Mouse (Mus musculus): ENCODE results near the gene Zfp629. TPM values are rescaled to one million over a fixed set of nuclear protein-coding genes. Genes with fewer than 3 reads are reported as not detected.
"Not testable (repeated sequence)": the region's sequence is repeated elsewhere in the genome, so short reads cannot be mapped to it uniquely, and the experiment has no call there.

The Zfp629 gene
- 39.9 and 42.8 TPM in 2 replicates for polyA plus RNA-seq (2016; fragmentation: Nextera tagmentation; extraction: Ambion mirVana)

DNA sequence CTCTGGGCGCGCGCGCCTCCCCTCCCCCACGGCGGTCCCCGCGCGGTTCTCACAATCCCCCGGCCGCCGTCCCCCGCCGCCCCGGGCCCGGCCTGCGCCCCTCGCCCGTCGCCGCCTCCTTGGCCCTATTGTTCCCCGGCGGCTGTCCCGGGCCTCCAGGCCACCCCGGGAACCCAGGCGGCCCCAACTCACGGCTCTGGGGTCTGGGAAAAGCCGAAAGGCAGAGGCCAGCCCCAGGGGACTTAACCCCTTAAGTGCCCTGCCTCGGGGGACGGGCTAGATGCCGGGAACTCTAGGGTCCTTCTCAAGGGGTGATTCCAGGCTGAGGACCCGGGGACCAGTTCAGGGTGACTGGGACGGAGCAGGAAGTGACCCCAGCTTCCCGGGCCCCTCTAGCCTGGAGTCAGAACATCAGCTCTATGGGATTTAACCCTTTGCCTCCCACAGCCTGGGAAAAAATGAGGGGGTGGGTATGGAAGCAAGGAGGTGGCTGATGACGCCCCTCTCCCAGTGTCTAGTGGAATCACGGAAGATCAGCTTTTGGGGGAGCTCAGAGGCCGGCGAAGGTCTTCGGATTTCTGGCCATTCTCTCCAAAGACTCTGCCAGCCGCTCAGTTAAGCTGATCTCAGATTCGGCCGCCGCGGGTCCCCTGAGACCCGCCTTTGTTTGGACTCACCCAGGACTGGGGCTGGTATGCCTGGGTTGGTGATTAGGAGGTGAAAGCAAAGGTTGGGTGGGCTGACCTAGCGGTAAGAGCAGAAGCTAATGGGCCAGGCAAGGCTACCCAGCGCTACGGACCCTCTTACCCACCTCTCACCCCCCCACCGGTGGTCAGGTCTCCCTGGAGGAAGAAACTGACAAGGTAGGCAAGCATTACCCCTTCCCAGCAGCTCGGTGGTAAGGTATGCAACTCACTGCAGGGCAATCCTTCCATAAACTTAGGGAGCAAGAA lies at the start of gene Zfp629:
Gene Zfp629 (minus strand): TSS at position 907 of the 953 bp plus-strand sequence.
- Histone ChIP-seq H3K4me1 (peaks cover 29% of the 10 kb centered on the region), H3K4me2 (replicated peaks) (peak within 1 kb of the TSS; percentile 85), H3K9me3 (no peaks in the 10 kb centered on the region), H3K9ac (replicated peaks) (peak within 1 kb of the TSS; percentile 99), H3K36me3 (peaks cover 27% of the 10 kb centered on the region), H3K4me3 (peak within 1 kb of the TSS; percentile 84), H3K27ac (replicated peaks) (peak within 1 kb of the TSS; percentile 89), H3K27me3 (no peaks in the 10 kb centered on the region)
- WGBS, result under 1% methylated on average over 47 of the region's 50 CpGs
- ATAC-seq (ENCODE audit: low FRiP score, low read depth), result peak; percentile 92

DNA sequence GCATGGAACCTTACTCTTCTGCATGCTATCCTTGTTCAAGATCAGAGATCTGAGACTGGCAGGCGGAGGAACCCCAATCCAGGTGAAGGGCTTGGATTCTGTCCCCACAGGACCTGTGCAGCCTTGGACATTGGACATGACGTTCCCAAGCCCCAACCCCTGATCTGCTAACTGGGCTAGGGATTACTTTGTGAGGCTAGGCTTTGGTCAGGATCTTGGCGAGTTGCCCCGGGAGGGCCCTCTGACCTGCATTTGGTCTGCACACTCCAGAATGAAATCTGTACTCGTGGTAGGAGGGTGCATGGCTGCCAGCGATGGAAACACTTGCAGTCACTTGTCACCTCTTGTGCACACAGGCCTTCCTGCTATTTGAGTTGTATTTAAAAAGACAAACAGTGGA lies 47.3 kb upstream of the Zfp629 start:
- WGBS, result 91% methylated on average over 6 of the region's 6 CpGs
- Histone ChIP-seq H3K27ac (replicated peaks) (no peak overlapping the region), H3K4me1 (no peaks in the 10 kb centered on the region), H3K9ac (replicated peaks) (no peak overlapping the region), H3K9me3 (no peaks in the 10 kb centered on the region), H3K27me3 (no peaks in the 10 kb centered on the region), H3K4me3 (no peak overlapping the region), H3K36me3 (peaks cover 16% of the 10 kb centered on the region), H3K4me2 (replicated peaks) (no peak overlapping the region)
- ATAC-seq (ENCODE audit: low FRiP score, low read depth), result no peak

DNA sequence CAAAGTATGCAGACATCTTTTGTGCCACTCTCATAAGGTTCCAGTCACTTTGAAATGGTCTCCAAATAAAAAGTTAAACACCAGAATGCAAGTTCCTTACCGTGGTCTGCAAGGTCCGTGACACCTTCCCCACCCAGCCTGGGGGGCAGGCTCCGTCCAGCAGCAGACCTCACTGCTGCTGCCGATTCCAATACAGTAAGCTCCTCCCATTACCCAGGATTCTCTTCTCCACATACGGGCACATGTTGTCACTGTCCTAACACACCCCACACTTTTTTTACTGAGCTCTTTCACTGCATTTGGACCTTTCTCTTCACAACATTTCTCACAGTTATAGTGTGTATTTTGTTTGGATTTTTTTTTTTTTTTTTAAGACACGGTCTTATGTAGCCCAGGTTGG lies 46.2 kb upstream of the Zfp629 start:
- Histone ChIP-seq H3K4me2 (replicated peaks) (no peak overlapping the region), H3K4me3 (no peak overlapping the region), H3K9me3 (no peaks in the 10 kb centered on the region), H3K36me3 (peaks cover 16% of the 10 kb centered on the region), H3K9ac (replicated peaks) (no peak overlapping the region), H3K27ac (replicated peaks) (no peak overlapping the region), H3K27me3 (no peaks in the 10 kb centered on the region), H3K4me1 (no peaks in the 10 kb centered on the region)
- WGBS, result 83% methylated on average over 6 of the region's 6 CpGs
- ATAC-seq (ENCODE audit: low FRiP score, low read depth), result no peak

DNA sequence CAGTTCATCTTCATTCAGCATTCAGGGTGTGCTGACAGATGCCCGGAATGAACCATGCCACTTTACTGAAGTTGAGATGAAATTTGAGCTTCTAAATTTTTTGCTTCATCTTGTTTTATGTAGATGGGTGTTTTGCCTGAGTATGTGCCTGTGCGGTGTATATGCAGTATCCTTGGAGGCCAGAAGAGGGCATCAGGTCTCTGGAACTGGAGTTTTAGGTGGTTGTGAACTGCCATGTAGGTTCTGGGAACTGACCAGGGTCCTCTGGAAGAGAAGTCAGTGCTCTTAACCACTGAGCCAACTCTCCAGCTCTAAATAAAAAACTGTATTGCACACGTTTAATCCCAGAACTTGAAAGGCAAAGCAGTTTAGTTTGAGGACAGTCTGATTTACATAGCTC lies 45.3 kb upstream of the Zfp629 start:
- no peak overlapping the region for H3K27ac ChIP-seq (replicated peaks)
- no peaks in the 10 kb centered on the region for H3K9me3 ChIP-seq
- ATAC-seq (ENCODE audit: low FRiP score, low read depth), result no peak
- no peaks in the 10 kb centered on the region for H3K4me1 ChIP-seq
- H3K27me3 ChIP-seq, result no peaks in the 10 kb centered on the region
- 81% methylated on average over 3 of the region's 3 CpGs for WGBS
- H3K9ac ChIP-seq (replicated peaks), result no peak overlapping the region
- H3K36me3 ChIP-seq, result peaks cover 8% of the 10 kb centered on the region
- H3K4me2 ChIP-seq (replicated peaks), result no peak overlapping the region
- no peak overlapping the region for H3K4me3 ChIP-seq

DNA sequence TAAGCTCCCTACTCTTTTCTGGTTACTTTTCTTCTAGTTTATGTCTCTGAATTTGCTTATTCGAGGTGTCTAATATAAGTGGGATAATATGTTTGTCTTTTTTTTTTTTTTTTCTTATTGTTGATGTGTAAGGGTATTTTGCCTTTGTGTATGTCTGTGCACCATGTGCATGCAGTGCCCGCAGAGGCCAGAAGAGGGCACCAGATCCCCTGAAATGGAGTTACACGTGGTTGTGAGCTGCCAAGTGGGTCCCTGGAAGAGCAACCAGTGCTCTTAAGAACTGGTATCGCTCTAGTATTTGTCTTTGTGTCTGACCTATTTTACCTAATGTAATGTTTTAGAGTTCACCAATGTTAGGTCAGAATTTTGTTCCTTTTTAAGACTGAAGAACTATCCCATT lies 41.3 kb upstream of the Zfp629 start:
- ATAC-seq (ENCODE audit: low FRiP score, low read depth), result no peak
- Histone ChIP-seq H3K4me3 (no peak overlapping the region), H3K9ac (replicated peaks) (no peak overlapping the region), H3K36me3 (no peaks in the 10 kb centered on the region), H3K27me3 (no peaks in the 10 kb centered on the region), H3K27ac (replicated peaks) (no peak overlapping the region), H3K9me3 (no peaks in the 10 kb centered on the region), H3K4me1 (no peaks in the 10 kb centered on the region), H3K4me2 (replicated peaks) (no peak overlapping the region)
- 37% methylated on average over 4 of the region's 4 CpGs for WGBS

DNA sequence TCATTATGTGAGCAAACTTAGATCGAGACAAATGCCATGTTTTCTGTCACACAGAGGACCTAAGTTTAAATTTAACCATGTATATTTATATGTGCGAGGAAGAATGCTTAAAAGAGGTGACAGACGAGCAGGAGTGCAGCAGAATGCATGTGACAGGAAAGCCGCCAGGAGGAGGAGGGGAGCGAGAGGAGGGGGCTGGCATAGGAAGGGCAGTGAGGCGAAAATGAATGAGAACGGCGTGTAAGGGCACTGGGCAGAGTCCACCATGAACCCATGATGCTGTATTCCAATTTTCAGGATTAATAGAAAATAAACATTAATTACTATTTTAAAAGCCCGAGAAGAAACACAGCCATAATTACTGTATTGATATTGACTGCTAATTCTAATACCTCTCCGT lies 38.7 kb upstream of the Zfp629 start:
- Histone ChIP-seq H3K27me3 (no peaks in the 10 kb centered on the region), H3K9me3 (no peaks in the 10 kb centered on the region), H3K4me1 (no peaks in the 10 kb centered on the region), H3K4me3 (no peak overlapping the region), H3K4me2 (replicated peaks) (no peak overlapping the region), H3K27ac (replicated peaks) (no peak overlapping the region), H3K9ac (replicated peaks) (no peak overlapping the region), H3K36me3 (no peaks in the 10 kb centered on the region)
- no peak for ATAC-seq (ENCODE audit: low FRiP score, low read depth)
- 81% methylated on average over 10 of the region's 10 CpGs for WGBS

DNA sequence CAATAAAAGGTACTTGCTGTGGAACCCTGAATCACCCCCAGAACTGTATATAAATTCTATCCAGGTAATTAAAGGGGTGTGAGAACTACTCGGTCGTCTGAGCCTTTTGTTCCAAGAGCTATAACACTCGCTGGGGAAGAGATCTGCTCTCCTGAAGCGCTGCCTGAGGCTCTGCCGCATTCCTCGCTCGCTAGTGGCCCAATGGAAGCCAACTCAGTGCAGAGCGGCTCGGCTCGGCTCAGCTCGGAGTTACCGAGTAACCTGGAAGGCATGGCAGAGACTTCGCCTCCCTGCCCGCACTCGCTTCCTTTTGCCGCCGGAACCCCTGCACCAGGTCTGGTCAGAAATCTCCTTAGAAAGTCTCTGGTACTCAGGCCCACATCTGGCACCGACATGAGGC lies 36.5 kb upstream of the Zfp629 start:
- H3K4me2 ChIP-seq (replicated peaks), result peak overlapping the region; percentile 5; the same call in 1 of the 2 replicates
- H3K9ac ChIP-seq (replicated peaks), result no peak overlapping the region
- H3K27me3 ChIP-seq, result no peaks in the 10 kb centered on the region
- H3K4me3 ChIP-seq, result no peak overlapping the region
- no peaks in the 10 kb centered on the region for H3K36me3 ChIP-seq
- WGBS, result 18% methylated on average over 18 of the region's 18 CpGs
- no peaks in the 10 kb centered on the region for H3K9me3 ChIP-seq
- H3K4me1 ChIP-seq, result no peaks in the 10 kb centered on the region
- H3K27ac ChIP-seq (replicated peaks), result no peak overlapping the region
- ATAC-seq (ENCODE audit: low FRiP score, low read depth), result no peak

DNA sequence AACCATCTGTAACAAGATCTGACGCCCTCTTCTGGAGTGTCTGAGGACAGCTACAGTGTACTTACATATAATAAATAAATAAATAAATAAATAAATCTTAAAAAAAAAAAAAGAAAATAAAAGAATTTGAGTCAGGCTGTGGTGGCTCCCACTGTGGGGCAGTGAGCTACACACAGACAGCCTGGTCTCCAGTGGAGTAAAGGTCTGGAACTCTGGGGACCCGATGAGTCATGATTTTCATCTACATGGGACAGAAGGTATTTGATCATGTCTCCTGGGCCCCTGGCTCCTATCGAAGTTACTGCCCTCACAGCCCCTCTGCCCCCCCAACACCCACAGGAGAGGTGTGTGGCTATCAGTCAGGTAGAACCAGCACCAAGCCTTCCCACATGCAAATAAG lies 36.0 kb upstream of the Zfp629 start:
- H3K4me3 ChIP-seq, result no peak overlapping the region
- H3K4me1 ChIP-seq, result no peaks in the 10 kb centered on the region
- H3K27ac ChIP-seq (replicated peaks), result no peak overlapping the region
- no peaks in the 10 kb centered on the region for H3K27me3 ChIP-seq
- 93% methylated on average over 3 of the region's 3 CpGs for WGBS
- H3K9me3 ChIP-seq, result no peaks in the 10 kb centered on the region
- peak overlapping the region; percentile 5; the same call in 1 of the 2 replicates for H3K4me2 ChIP-seq (replicated peaks)
- no peak overlapping the region for H3K9ac ChIP-seq (replicated peaks)
- no peaks in the 10 kb centered on the region for H3K36me3 ChIP-seq
- ATAC-seq (ENCODE audit: low FRiP score, low read depth), result no peak

DNA sequence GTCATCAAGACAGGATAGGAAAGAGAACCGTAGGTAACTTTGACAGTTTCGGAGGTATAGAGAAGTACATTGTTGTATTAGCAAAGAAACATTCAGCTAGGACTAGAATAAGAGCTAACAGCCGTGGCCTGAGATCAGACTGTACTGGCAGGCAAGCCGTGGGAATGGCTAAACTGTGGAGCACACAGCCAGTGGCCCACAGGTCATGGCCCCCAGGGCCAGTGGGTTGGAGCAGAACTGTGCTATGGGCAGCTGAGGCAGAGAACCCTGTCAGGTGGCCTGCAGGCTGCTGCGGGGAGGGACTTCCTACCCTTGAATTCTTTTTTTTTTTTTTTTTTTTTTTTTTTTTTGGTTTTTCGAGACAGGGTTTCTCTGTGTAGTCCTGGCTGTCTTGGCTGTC lies 33.6 kb upstream of the Zfp629 start:
- ATAC-seq (ENCODE audit: low FRiP score, low read depth), result no peak
- Histone ChIP-seq H3K36me3 (no peaks in the 10 kb centered on the region), H3K27ac (replicated peaks) (no peak overlapping the region), H3K4me3 (no peak overlapping the region), H3K9ac (replicated peaks) (no peak overlapping the region), H3K27me3 (0 out of 2 replicates have a peak, but pooled peaks cover 4% of the 10 kb centered on the region), H3K9me3 (no peaks in the 10 kb centered on the region), H3K4me1 (no peaks in the 10 kb centered on the region), H3K4me2 (replicated peaks) (no peak overlapping the region)
- 81% methylated on average over 5 of the region's 6 CpGs for WGBS

DNA sequence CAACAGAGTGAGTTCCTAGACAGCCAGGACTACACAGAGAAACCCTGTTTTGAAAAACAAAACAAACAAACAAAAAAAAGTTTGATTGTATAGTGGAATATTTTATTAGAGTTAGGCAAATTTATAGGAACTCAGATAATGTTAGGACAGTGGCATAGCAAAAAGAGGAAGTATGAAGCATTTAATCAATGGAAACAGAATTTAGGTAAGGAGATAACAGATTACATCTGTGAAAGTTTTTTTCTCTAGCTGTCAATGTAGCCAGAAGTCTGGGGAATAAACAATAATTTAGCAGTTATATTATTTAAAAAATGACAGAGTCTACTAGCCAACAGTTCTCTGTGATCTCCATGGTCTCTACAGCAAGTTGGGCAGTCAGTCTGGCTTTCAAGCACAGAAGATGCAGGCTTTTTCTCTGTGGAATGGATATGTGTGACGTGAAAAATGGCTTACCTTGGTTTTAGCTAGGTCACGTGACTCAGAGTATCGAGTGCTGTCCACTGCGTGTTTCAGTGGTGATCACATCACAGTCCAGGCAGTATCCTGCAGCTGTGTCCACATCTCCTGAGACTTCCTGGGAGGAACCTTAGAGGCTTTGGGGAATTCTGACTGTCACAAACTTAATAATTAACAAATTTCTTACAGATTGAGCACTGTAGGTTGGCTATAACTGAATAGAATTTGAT lies 33.1 kb upstream of the Zfp629 start:
- H3K4me1 ChIP-seq, result no peaks in the 10 kb centered on the region
- H3K27ac ChIP-seq (replicated peaks), result no peak overlapping the region
- H3K27me3 ChIP-seq, result 0 out of 2 replicates have a peak, but pooled peaks cover 4% of the 10 kb centered on the region
- no peaks in the 10 kb centered on the region for H3K9me3 ChIP-seq
- no peak for ATAC-seq (ENCODE audit: low FRiP score, low read depth)
- 85% methylated on average over 4 of the region's 4 CpGs for WGBS
- no peak overlapping the region for H3K4me3 ChIP-seq
- no peaks in the 10 kb centered on the region for H3K36me3 ChIP-seq
- no peak overlapping the region for H3K4me2 ChIP-seq (replicated peaks)
- H3K9ac ChIP-seq (replicated peaks), result no peak overlapping the region

DNA sequence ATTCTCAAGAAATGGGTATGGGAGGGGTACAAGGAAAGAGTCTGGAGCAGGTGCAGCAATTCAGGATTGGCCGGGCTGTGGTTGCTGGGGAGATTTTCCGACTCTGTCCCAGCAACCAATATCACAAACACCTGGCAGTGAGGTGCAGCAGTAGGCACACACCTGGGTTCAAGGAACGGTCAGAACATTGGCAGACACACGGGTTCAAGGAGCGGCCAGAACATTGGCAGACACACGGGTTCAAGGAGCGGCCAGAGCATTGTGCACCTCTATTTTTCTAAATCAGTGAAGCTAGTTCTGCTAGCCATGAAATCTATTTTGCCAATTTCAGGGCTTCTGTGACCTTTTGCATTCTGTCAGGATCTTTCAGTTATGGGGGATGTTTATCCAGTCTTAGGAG lies 32.0 kb upstream of the Zfp629 start:
- H3K9ac ChIP-seq (replicated peaks); H3K27ac ChIP-seq (replicated peaks); H3K9me3 ChIP-seq; H3K36me3 ChIP-seq; H3K4me3 ChIP-seq; H3K4me2 ChIP-seq (replicated peaks); H3K4me1 ChIP-seq; H3K27me3 ChIP-seq; ATAC-seq (ENCODE audit: low FRiP score, low read depth): not testable (repeated sequence)
- 93% methylated on average over 7 of the region's 7 CpGs for WGBS

DNA sequence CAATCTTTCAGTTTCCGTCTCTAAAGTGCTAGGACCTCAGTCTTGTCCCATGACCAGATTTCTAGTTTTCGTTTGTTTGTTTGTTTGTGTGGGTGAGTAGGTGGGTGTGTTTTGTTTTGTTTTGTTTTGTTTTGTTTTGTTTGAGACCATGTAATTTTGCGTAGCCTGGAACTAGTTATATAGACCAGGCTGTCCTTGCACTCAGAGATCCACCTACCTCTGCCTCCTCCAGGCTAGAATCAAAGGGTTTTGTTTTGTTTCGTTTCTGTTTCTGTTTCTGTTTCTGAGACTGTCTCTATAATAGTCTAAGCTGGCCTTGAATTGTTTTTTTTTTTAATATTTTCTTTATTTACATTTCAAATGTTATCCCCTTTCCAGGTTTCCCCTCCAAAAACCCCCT lies 30.8 kb upstream of the Zfp629 start:
- 89% methylated on average over 4 of the region's 4 CpGs for WGBS
- no peak for ATAC-seq (ENCODE audit: low FRiP score, low read depth)

More for the DNA sequence above, 30.8 kb upstream of the Zfp629 start:
- H3K36me3 ChIP-seq, result no peaks in the 10 kb centered on the region
- 0 out of 2 replicates have a peak, but pooled peaks cover 4% of the 10 kb centered on the region for H3K27me3 ChIP-seq
- H3K9me3 ChIP-seq, result no peaks in the 10 kb centered on the region
- no peak overlapping the region for H3K4me2 ChIP-seq (replicated peaks)
- no peaks in the 10 kb centered on the region for H3K4me1 ChIP-seq
- no peak overlapping the region for H3K9ac ChIP-seq (replicated peaks)
- H3K4me3 ChIP-seq, result no peak overlapping the region
- H3K27ac ChIP-seq (replicated peaks), result no peak overlapping the region

Measured in midbrain, embryonic 12.5 days (tissue).